Mouse (Mus musculus) left cerebral cortex, adult 6 months (tissue): ENCODE data around the gene Glis2. TPM values are rescaled to one million over a fixed set of nuclear protein-coding genes. Genes with fewer than 3 reads are reported as not detected.

Experiments used
- long read RNA-seq, 2 experiments: library from polyadenylated mRNA; unstranded; transcript quantifications; one replicate each; pipeline ENCODE4 v2.0.0; 2019 to 2020
- polyA plus RNA-seq: library from polyadenylated mRNA; unstranded; fragments of <200 nt; fragmentation: Nextera tagmentation; gene quantifications from 2 replicates; pipeline ENCODE4 v1.2.3, GENCODE M21; 2021

The Glis2 gene
- polyA plus RNA-seq: 1.1 and 1.5 TPM in 2 replicates
- long read RNA-seq, experiment 1, partial matches to known transcripts: 0 of 5 reads
- long read RNA-seq, experiment 1, other reads (novel, unspliced or antisense): 5 of 5 reads
- long read RNA-seq, experiment 2, partial matches to known transcripts: 0 of 1 reads
- long read RNA-seq, experiment 2, other reads (novel, unspliced or antisense): 1 of 1 reads

GRCm38 (mm10) chr16:4593971-4594813, at the start of gene Glis2:
Gene Glis2 (plus strand): TSS chr16:4594713.

GRCm38 (mm10) chr16:4559715-4560144, 34.8 kb upstream of the Glis2 start, which contains the start of gene Tfap4:
Gene Tfap4 (minus strand): TSS chr16:4559854.

GRCm38 (mm10) chr16:4624481-4625110, 30.1 kb downstream of the Glis2 start, which contains the start of gene Pam16:
Gene Pam16 (minus strand): TSS chr16:4624988.

GRCm38 (mm10) chr16:4639831-4640237, 45.3 kb downstream of the Glis2 start, which contains the start of the genes Vasn and Dnaja3:
Gene Vasn (plus strand): TSS chr16:4639941.
Gene Dnaja3 (plus strand): TSS chr16:4639989.

Other genes starting within 250 kb of the Glis2 start
- 5.3 and 8.5 TPM in 2 replicates for gene Adcy9, start 174.2 kb upstream of the Glis2 start, polyA plus RNA-seq
- gene Srl, start 52.9 kb upstream of the Glis2 start, polyA plus RNA-seq: 2.8 and 4.4 TPM in 2 replicates
- 0.53 and 0.94 TPM in 2 replicates for gene Tfap4, start 34.9 kb upstream of the Glis2 start, polyA plus RNA-seq
- 281 and 319 TPM in 2 replicates for gene Pam16, start 30.3 kb downstream of the Glis2 start, polyA plus RNA-seq
- 2.8 and 3.0 TPM in 2 replicates for gene Vasn, start 45.2 kb downstream of the Glis2 start, polyA plus RNA-seq
- gene Dnaja3, start 45.3 kb downstream of the Glis2 start, polyA plus RNA-seq: 57.6 and 77.4 TPM in 2 replicates
- 28.4 and 29.8 TPM in 2 replicates for gene Coro7, start 85.1 kb downstream of the Glis2 start, polyA plus RNA-seq
- gene Nmral1, start 124.6 kb downstream of the Glis2 start, polyA plus RNA-seq: 22.5 and 27.7 TPM in 2 replicates
- 163 and 171 TPM in 2 replicates for gene Hmox2, start 131.6 kb downstream of the Glis2 start, polyA plus RNA-seq
- gene Cdip1, start 195.6 kb downstream of the Glis2 start, polyA plus RNA-seq: 157 and 190 TPM in 2 replicates
- not detected in 2 replicates for gene 4930562C15Rik, start 240.7 kb downstream of the Glis2 start, polyA plus RNA-seq